Mouse (Mus musculus) embryonic fibroblast, embryonic 13.5 days (primary cell): Measurements from ENCODE around the gene Usf1.

Experiments
- CTCF ChIP-seq: IDR thresholded peaks from 2 replicates; pipeline ENCODE4 v1.5.1; 2011; ENCODE audit warnings: mild to moderate bottlenecking, control low read depth, low read length, moderate library complexity, borderline replicate concordance; ENCODE audit not compliant: insufficient read depth
- POLR2A ChIP-seq: IDR thresholded peaks from 2 replicates; pipeline ENCODE4 v1.6.1; 2011; ENCODE audit warnings: low read depth, mild to moderate bottlenecking, control low read depth, low read length, moderate library complexity

DNA sequence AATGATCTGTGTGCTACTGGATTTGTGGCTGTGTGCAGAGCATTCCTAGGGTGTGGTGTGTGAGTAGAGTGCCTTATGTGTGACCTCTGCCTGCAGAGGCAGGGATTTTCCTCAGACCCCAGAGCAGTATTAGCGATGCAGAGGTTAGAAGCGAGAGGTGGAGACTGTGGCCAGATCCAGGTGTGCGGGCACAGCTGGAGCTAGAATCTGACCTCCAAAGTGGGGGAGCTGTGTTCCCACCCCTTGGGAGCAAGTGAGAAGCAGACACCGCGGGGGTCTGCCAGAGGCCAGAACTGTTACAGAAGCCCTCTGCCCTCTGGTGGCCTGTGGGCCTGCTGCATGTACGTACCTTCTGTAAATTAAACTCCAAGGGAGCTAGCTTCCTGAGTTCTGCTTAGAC, 24.0 kb upstream of the Usf1 start:
- TF ChIP-seq CTCF (peak; percentile 55), POLR2A (no peak)
